Mouse (Mus musculus) E14TG2a.4 (cell line): Measurements from ENCODE around the gene Slc7a1.

Experiments used
- CTCF ChIP-seq: conservative IDR thresholded peaks from 2 replicates; pipeline ENCODE4 v1.5.1; 2014; ENCODE audit warnings: low read length
- NANOG ChIP-seq: IDR thresholded peaks from 2 replicates; pipeline ENCODE4 v1.6.1; 2014; ENCODE audit warnings: borderline replicate concordance, low read length, mixed read lengths
- POU5F1 ChIP-seq: IDR thresholded peaks from 2 replicates; pipeline ENCODE4 v1.6.1; 2014; ENCODE audit warnings: low read length, borderline replicate concordance

GRCm38 (mm10) chr5:148416461-148416860 lies 16.8 kb upstream of the Slc7a1 start:
- no peak for TF ChIP-seq CTCF
- no peak for TF ChIP-seq POU5F1
- TF ChIP-seq NANOG: no peak
